Mouse (Mus musculus) hindbrain, embryonic 11.5 days (tissue): Measurements from ENCODE around the gene Sfxn2. TPM values are rescaled to one million over a fixed set of nuclear protein-coding genes. Genes with fewer than 3 reads are reported as not detected.

Experiments
- ATAC-seq: fragments of 200-750 bp; cut with Nextera tagmentation; 2 replicates; pipeline ENCODE4 v1.8.0; 2017; ENCODE audit warnings: mild to moderate bottlenecking, moderate TSS enrichment, moderate library complexity; ENCODE audit not compliant: low FRiP score
- DNase-seq: peaks from one replicate; pipeline ENCODE4 v3.0.0-alpha.2; 2015; ENCODE audit warnings: low spot score
- H3K27ac ChIP-seq: fragments of 300-500 bp; sonication (generic); 2 replicates; pipeline ENCODE4 v1.5.1; 2014; ENCODE audit warnings: mild to moderate bottlenecking, low read depth, low read length
- H3K27me3 ChIP-seq: fragments of 300-500 bp; sonication (generic); 2 replicates; pipeline ENCODE4 v1.6.1; 2014; ENCODE audit warnings: mild to moderate bottlenecking, low read length, moderate library complexity, mixed read lengths; ENCODE audit not compliant: control insufficient read depth, insufficient read depth
- H3K36me3 ChIP-seq: fragments of 300-500 bp; sonication (generic); 2 replicates; pipeline ENCODE4 v1.6.1; 2014; ENCODE audit warnings: mild to moderate bottlenecking, low read length, moderate library complexity, mixed read lengths; ENCODE audit not compliant: control insufficient read depth, insufficient read depth
- H3K4me1 ChIP-seq: fragments of 300-500 bp; sonication (generic); replicated peaks from 2 replicates; pipeline ENCODE4 v1.6.1; 2014; ENCODE audit warnings: low read length, mixed read lengths; ENCODE audit not compliant: control insufficient read depth, insufficient read depth
- H3K4me2 ChIP-seq: fragments of 300-500 bp; sonication (generic); replicated peaks from 2 replicates; pipeline ENCODE4 v1.6.1; 2014; ENCODE audit warnings: mild to moderate bottlenecking, low read depth, low read length
- H3K4me3 ChIP-seq: fragments of 300-500 bp; sonication (generic); 2 replicates; pipeline ENCODE4 v1.5.1; 2014; ENCODE audit warnings: low read depth, low read length
- H3K9ac ChIP-seq: fragments of 300-500 bp; sonication (generic); 2 replicates; pipeline ENCODE4 v1.6.1; 2014; ENCODE audit warnings: low read depth, low read length
- H3K9me3 ChIP-seq: fragments of 300-500 bp; sonication (generic); 2 replicates; pipeline ENCODE4 v1.6.1; 2016; ENCODE audit warnings: low read length; ENCODE audit not compliant: control insufficient read depth
- WGBS: fragments of 180-500 bp; shearing (Covaris S2); extraction: QIAGEN DNeasy Blood & Tissue Kit; methylation state at CpG from one replicate; pipeline ENCODE4 v1.1.7; 2014; 5-methylcytosine and 5-hydroxymethylcytosine counted together
- polyA plus RNA-seq: library from polyadenylated mRNA; unstranded; fragments of >200 nt; fragmentation: Nextera tagmentation; extraction: Ambion mirVana; gene quantifications from 2 replicates; pipeline ENCODE4 v1.2.1, GENCODE M21; 2014

Gene Sfxn2
- polyA plus RNA-seq, 1 experiment from 2014 or later: 11.1 TPM

DNA sequence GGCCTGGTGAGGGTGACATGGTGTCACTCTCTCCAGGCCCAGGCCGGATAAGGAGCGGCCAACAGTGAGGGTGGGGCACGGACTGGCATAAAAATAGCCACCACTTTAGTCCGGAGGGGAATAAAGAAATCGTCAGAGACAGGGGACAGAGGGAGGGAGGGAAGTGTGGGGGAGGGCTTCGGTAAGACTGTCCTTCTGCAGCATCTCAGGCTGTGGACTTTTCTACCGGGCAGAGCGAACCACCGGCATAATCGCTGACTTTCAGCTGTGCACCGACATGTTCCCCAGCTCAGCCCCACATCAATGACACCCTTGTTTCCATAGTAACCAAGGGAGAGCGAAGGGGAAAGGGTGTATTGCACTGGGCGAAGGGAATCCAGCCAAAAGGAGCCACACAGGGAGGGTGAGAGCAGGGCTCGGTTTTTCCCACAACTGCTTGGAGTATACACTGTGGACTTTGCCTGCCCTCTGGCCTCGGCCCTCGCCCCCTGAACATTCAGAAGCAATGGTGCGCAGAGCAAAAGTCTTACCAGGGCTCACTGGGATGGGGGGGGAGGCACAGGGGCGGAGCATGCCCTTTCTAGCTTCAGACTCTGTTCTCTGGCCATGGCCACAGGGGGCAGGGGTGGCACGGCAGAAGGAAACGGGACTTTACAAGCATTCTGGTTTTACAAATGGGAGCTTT is 44.5 kb upstream of the Sfxn2 start:
- DNase-seq (peak; percentile 71), ATAC-seq (peak; percentile 75)
- Histone ChIP-seq H3K4me1 (peaks cover 61% of the 10 kb centered on the region), H3K4me3 (peak overlapping the region; percentile 16; the same call in 1 of the 2 replicates), H3K9me3 (no peaks in the 10 kb centered on the region), H3K4me2 (peak overlapping the region; percentile 56), H3K27me3 (no peaks in the 10 kb centered on the region), H3K36me3 (no peaks in the 10 kb centered on the region), H3K9ac (peak overlapping the region; percentile 42), H3K27ac (peak overlapping the region; percentile 89)
- WGBS: under 1% methylated on average over 20 of the region's 20 CpGs

DNA sequence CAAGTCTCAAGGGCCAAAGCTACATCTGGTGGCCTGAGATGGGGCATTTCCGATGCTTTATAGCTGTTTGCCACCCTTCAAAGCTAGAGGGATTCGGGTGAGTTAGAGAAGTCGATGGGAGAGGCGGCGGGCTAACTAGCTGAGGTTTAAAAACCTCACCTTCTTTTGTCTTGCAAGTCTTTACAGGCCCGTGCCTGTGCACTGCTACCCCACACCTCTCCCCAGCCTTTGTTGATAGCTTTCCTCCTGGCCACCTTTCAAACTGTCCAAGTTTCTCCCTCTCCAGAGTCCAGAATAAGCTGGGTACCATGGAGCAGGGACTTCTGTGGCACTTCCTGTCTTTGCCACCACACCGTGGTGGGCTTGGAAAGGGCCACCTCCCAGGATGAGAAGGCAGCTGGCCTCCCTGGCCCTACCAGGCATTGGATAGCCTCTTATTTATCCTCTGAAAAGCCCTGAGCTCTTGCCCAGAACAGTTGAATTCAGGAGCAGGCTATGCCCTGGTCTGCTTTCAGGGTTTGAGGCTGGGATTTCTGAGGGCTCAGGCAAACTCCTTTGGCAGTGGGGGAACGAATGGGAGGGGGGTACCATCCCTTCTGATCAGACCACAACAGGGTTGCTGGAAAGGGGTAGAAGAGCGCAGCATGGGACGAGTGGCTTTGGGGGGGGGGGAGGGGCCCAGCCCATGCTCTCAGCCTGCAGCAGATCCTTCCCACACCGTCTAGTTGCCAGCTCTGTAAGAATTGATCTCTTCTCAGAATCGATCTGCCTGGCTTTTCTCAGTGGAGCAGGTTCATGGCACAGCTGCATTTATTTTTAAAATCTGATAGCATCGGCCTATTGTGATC is 43.3 kb upstream of the Sfxn2 start:
- DNase-seq: peak; percentile 43

DNA sequence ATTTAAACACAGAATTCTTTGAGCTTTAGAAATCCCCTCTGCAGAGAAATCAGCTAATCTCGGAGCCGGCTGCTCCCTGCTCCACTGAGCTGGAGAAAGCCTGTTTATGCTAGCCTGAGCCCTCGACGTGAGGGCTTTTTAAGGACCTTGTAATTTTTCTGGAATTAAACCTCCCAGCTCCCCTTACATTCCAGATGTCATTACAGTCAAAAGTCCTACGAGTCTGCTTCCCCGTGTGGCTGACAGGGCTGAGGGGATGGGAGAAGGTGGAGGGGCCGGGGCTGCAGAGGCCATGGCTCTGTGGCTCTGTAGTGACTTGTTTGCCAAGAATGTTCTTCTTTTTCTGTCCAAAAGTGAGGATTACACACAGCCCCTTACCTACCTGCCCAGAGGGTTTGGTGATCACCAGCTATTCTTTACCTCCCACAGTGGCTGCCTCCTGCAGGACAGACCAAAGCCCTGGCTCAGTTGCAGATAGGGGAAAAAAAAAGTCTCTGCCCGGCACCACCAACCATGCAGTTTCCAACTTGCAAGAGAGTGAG is 42.6 kb upstream of the Sfxn2 start:
- DNase-seq: peak; percentile 31

More for the DNA sequence above, 43.3 kb upstream of the Sfxn2 start:
- H3K4me2 ChIP-seq: peak overlapping the region; percentile 56
- H3K4me1 ChIP-seq: peaks cover 56% of the 10 kb centered on the region
- ATAC-seq: no peak
- 6% methylated on average over 13 of the region's 13 CpGs for WGBS
- H3K27me3 ChIP-seq: no peaks in the 10 kb centered on the region
- H3K9ac ChIP-seq: peak overlapping the region; percentile 42
- no peaks in the 10 kb centered on the region for H3K9me3 ChIP-seq
- H3K27ac ChIP-seq: peak overlapping the region; percentile 89
- no peak overlapping the region for H3K4me3 ChIP-seq
- H3K36me3 ChIP-seq: no peaks in the 10 kb centered on the region

DNA sequence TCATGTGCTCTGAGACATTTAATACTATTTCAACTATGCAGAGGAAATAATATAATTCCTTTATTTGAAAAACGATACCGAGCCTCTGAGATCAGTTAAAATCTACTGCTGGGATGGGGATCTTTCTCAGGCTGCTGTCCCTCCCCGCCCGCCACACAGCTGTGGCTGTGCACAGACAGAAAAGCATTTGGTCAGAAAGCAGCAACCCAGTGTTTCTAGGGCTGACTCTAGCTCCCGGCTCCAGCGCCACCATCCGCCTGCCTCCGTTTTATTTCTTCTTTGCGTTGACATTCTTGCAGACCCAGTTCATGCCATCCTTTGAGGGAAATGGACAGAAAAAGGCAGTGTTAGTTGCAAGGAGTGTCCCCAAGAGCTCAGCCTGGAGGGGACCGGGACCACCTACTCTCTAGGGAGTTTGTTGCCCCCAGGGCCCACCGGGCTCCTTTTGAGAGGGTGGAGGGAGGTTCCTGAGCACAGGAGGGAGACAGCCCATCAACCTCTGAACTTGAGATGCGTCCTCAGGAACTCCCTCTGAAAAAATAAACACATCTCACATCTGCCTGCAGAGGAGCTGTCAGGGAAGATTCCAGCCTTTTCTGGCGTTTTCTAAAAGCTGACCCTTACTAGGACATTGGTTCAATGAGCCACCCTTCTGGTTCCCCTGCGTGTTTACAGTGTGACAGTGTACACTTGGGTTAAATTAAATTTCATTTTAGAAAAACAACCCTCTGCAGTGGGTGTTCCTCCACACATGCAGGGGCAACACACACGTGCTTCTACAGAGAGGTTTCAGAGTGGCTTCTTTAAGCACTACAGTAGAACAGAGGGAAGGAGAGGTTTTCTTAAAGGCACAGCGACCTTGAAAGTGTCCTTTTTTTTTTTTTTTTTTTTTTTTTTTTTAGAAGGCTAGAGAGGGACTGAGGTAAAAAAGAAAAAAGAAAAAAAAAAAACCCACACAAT is 41.8 kb upstream of the Sfxn2 start:
- no peaks in the 10 kb centered on the region for H3K27me3 ChIP-seq
- H3K27ac ChIP-seq: peak overlapping the region; percentile 89
- H3K36me3 ChIP-seq: no peaks in the 10 kb centered on the region
- H3K4me3 ChIP-seq: no peak overlapping the region
- no peak for ATAC-seq
- no peaks in the 10 kb centered on the region for H3K9me3 ChIP-seq
- H3K9ac ChIP-seq: no peak overlapping the region; the same call in 1 of the 2 replicates
- WGBS: 6% methylated on average over 16 of the region's 16 CpGs
- peaks cover 54% of the 10 kb centered on the region for H3K4me1 ChIP-seq
- H3K4me2 ChIP-seq: no peak overlapping the region
- peak; percentile 52 for DNase-seq

More for the DNA sequence above, 42.6 kb upstream of the Sfxn2 start:
- peaks cover 54% of the 10 kb centered on the region for H3K4me1 ChIP-seq
- no peaks in the 10 kb centered on the region for H3K27me3 ChIP-seq
- H3K9me3 ChIP-seq: no peaks in the 10 kb centered on the region
- H3K36me3 ChIP-seq: no peaks in the 10 kb centered on the region
- WGBS: 5% methylated on average over 8 of the region's 8 CpGs
- H3K4me2 ChIP-seq: no peak overlapping the region
- peak overlapping the region; percentile 25; the same call in 1 of the 2 replicates for H3K9ac ChIP-seq
- no peak overlapping the region for H3K4me3 ChIP-seq
- ATAC-seq: no peak
- H3K27ac ChIP-seq: peak overlapping the region; percentile 89

DNA sequence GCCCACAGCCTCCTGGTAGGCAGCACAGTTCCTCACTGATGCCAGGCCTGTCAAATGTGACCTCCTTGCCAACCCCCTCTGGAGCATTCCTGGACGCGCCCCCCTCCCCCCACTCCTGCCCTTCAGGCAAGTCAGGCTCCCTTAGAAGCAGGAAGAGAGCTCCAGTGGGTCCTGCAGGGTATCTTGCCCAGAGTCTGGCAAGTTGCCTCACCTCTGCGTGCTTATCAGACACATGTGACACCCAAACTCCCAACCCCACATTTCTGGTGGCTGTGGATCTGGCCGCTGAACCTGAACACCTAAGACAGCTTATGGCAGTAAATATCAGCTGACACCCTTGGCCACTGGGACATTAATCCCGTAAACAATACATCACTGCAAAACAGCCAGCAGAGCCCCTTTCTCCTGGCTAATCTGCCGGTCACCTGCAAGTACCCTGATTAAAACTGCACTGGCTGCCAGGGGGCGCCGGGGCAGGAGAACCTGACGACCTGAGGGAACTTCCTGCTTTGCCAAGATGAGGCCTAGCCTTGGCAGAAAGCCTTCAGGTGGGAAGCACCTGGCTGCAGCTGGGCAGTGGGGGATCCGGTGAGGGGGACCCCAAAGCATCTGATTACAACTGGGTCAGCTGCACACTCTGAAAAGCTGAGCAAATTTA is 41.0 kb upstream of the Sfxn2 start:
- ATAC-seq (no peak), DNase-seq (peak; percentile 30)
- 15% methylated on average over 10 of the region's 10 CpGs for WGBS
- no peaks in the 10 kb centered on the region for H3K9me3 ChIP-seq
- no peaks in the 10 kb centered on the region for H3K36me3 ChIP-seq
- H3K27me3 ChIP-seq: no peaks in the 10 kb centered on the region
- H3K27ac ChIP-seq: peak overlapping the region; percentile 52
- no peak overlapping the region; the same call in 1 of the 2 replicates for H3K4me2 ChIP-seq
- peaks cover 54% of the 10 kb centered on the region for H3K4me1 ChIP-seq
- H3K9ac ChIP-seq: no peak overlapping the region
- no peak overlapping the region for H3K4me3 ChIP-seq

DNA sequence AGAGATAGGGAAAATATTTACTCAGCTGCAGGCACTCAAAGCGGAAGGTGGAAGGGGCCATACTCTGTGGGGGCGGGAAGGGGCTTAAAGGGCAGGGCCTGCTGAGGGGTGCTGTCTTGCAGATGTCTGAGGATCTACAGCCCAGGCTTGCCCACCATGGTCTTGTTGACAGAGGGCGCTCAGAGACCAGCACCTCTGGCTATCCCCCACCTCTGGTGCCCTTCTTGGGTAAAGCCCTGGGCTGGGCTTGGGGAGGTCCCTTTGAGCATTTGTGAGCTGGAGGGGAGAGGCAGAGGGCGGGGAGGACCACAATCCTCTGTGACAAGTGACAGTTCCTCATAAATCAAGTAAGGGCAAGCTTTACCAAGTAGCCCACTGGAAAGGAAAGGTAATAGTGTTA is 40.1 kb upstream of the Sfxn2 start:
- DNase-seq (peak; percentile 28), ATAC-seq (no peak)
- Histone ChIP-seq H3K27me3 (no peaks in the 10 kb centered on the region), H3K4me3 (no peak overlapping the region), H3K9ac (no peak overlapping the region), H3K4me1 (peaks cover 48% of the 10 kb centered on the region), H3K36me3 (no peaks in the 10 kb centered on the region), H3K9me3 (no peaks in the 10 kb centered on the region), H3K4me2 (no peak overlapping the region), H3K27ac (0 out of 2 replicates have a peak overlapping the region, but pooled peaks have one; percentile 30)
- WGBS: 35% methylated on average over 4 of the region's 4 CpGs

DNA sequence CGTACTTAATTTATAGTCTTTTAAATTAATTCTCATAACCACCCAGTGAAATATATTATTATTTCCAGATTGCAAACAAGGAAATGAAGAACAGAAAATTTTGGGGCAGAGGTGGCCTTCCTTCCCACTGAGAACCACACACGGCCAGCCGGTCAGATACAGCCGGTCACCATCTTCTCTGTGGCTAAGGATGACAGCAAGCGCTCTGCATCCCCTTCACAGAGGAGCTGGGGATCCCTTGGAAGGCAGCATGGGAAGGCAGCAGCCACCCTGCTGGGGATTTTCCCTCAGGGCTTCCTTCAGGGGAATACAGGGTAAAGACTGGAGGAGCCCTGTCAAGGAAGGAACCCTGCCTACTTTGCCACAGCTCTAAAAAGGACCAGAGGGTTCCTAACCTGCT is 39.6 kb upstream of the Sfxn2 start:
- no peaks in the 10 kb centered on the region for H3K9me3 ChIP-seq
- no peak for ATAC-seq
- H3K36me3 ChIP-seq: no peaks in the 10 kb centered on the region
- no peak overlapping the region for H3K4me3 ChIP-seq
- no peak overlapping the region for H3K9ac ChIP-seq
- DNase-seq: no peak
- H3K4me1 ChIP-seq: peaks cover 46% of the 10 kb centered on the region
- no peaks in the 10 kb centered on the region for H3K27me3 ChIP-seq
- 51% methylated on average over 5 of the region's 5 CpGs for WGBS
- no peak overlapping the region for H3K4me2 ChIP-seq
- 0 out of 2 replicates have a peak overlapping the region, but pooled peaks have one; percentile 12 for H3K27ac ChIP-seq
